Mouse (Mus musculus): ENCODE measurements around the gene Abcg8. TPM values are rescaled to one million over a fixed set of nuclear protein-coding genes. Genes with fewer than 3 reads are reported as not detected.

Abcg8 gene
- total and polyA plus RNA-seq, 3 experiments, result not detected

- Histone ChIP-seq H3K9ac (ENCODE audit: low read depth, low read length) (no peak overlapping the region), H3K27me3 (ENCODE audit: control insufficient read depth, insufficient read depth, low read length) (no peaks in the 10 kb centered on the region), H3K79me2 (replicated peaks; ENCODE audit: control insufficient read depth, insufficient read depth, low read length) (no peaks in the 10 kb centered on the region), H3K27ac (no peak overlapping the region), H3K36me3 (ENCODE audit: control insufficient read depth, insufficient read depth, low read length) (no peaks in the 10 kb centered on the region; the same call in none of the 2 replicates), H3K4me3 (no peak overlapping the region), H3K4me1 (ENCODE audit: control insufficient read depth, insufficient read depth, low read length) (no peaks in the 10 kb centered on the region)
- TF ChIP-seq CTCF (IDR thresholded peaks at IDR 0.05) (no peak), POLR2A (IDR thresholded peaks at IDR 0.05; ENCODE audit: insufficient read depth, low read depth, low read length) (no peak), EP300 (IDR thresholded peaks at IDR 0.05; ENCODE audit: insufficient read depth, low read depth, low read length) (no peak)
- DNase-seq, result no peak
- 63% methylated on average over 6 of the region's 6 CpGs for WGBS
- intact Hi-C loops (cut with DNase I), result no loop called here
Measured at GRCm38 (mm10) chr17:84747212-84747611, 71.1 kb downstream of the Abcg8 start.

- H3K79me2 ChIP-seq (replicated peaks; ENCODE audit: control insufficient read depth, insufficient read depth, low read length), result no peaks in the 10 kb centered on the region
- H3K36me3 ChIP-seq (ENCODE audit: control insufficient read depth, insufficient read depth, low read length), result no peaks in the 10 kb centered on the region; the same call in none of the 2 replicates
- no peaks in the 10 kb centered on the region for H3K4me1 ChIP-seq (ENCODE audit: control insufficient read depth, insufficient read depth, low read length)
- DNase-seq, result no peak
- H3K9ac ChIP-seq (ENCODE audit: low read depth, low read length), result no peak overlapping the region
- no peak for TF ChIP-seq CTCF (IDR thresholded peaks at IDR 0.05)
- TF ChIP-seq POLR2A (IDR thresholded peaks at IDR 0.05; ENCODE audit: insufficient read depth, low read depth, low read length), result no peak
- TF ChIP-seq EP300 (IDR thresholded peaks at IDR 0.05; ENCODE audit: insufficient read depth, low read depth, low read length), result no peak
- intact Hi-C loops (cut with DNase I), result no loop called here
- no peak overlapping the region for H3K27ac ChIP-seq
- H3K4me3 ChIP-seq, result no peak overlapping the region
- 91% methylated on average over 9 of the region's 9 CpGs for WGBS
- H3K27me3 ChIP-seq (ENCODE audit: control insufficient read depth, insufficient read depth, low read length), result no peaks in the 10 kb centered on the region
Measured at GRCm38 (mm10) chr17:84748152-84748682, 72.1 kb downstream of the Abcg8 start.

DNA sequence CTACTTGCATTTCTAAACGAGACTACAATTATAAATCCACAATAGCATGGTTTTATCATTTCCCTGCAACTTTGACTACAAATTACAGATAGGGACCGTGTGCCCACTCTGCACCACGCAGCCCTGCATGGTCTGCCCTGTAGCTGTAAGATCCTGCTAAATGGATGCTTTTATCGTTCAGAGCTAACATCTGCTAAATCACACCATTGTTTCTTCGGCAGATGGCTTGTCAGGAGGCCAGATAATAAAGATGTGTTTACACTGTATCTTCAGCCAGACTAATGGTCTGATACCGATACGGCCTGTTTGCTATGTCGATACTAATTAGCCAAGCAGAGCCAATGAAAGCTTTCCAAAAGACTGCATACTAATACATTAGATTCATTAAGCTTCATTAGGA is 73.2 kb downstream of the Abcg8 start:
- WGBS, result 67% methylated on average over 8 of the region's 8 CpGs
- H3K79me2 ChIP-seq (replicated peaks; ENCODE audit: control insufficient read depth, insufficient read depth, low read length), result no peaks in the 10 kb centered on the region
- intact Hi-C loops (cut with DNase I), result no loop called here
- H3K4me3 ChIP-seq, result no peak overlapping the region
- DNase-seq, result no peak
- H3K27ac ChIP-seq, result no peak overlapping the region
- TF ChIP-seq EP300 (IDR thresholded peaks at IDR 0.05; ENCODE audit: insufficient read depth, low read depth, low read length) (no peak), POLR2A (IDR thresholded peaks at IDR 0.05; ENCODE audit: insufficient read depth, low read depth, low read length) (no peak), CTCF (IDR thresholded peaks at IDR 0.05) (no peak)
- no peak overlapping the region for H3K9ac ChIP-seq (ENCODE audit: low read depth, low read length)
- no peaks in the 10 kb centered on the region for H3K27me3 ChIP-seq (ENCODE audit: control insufficient read depth, insufficient read depth, low read length)
- H3K36me3 ChIP-seq (ENCODE audit: control insufficient read depth, insufficient read depth, low read length), result no peaks in the 10 kb centered on the region; the same call in none of the 2 replicates
- H3K4me1 ChIP-seq (ENCODE audit: control insufficient read depth, insufficient read depth, low read length), result no peaks in the 10 kb centered on the region

Other genes with a start within 250 kb of the Abcg8 start
- 1 to 10 TPM; 7.7 to 8.3 TPM for gene Thada, start 210.1 kb upstream of the Abcg8 start, total RNA-seq (2021)
- 5.0 and 6.3 TPM in 2 replicates for gene Thada, start 210.1 kb upstream of the Abcg8 start, polyA plus RNA-seq (2012; rRNA removed)
- gene Plekhh2, start 164.4 kb upstream of the Abcg8 start, total RNA-seq (2021), result 1 to 10 TPM; 1.4 to 2.0 TPM
- 1.7 and 3.1 TPM in 2 replicates for gene Plekhh2, start 164.4 kb upstream of the Abcg8 start, polyA plus RNA-seq (2012; rRNA removed)
- 1 to 10 TPM; 2.7 to 3.5 TPM for gene Dync2li1, start 49.8 kb upstream of the Abcg8 start, total RNA-seq (2021)
- 2.9 and 3.2 TPM in 2 replicates for gene Dync2li1, start 49.8 kb upstream of the Abcg8 start, polyA plus RNA-seq (2012; rRNA removed)
- gene Abcg5, start 6.7 kb downstream of the Abcg8 start, total RNA-seq (2021), result not detected
- 0.09 TPM in 1 of 2 replicates, not detected in the other for gene Abcg5, start 6.7 kb downstream of the Abcg8 start, polyA plus RNA-seq (2012; rRNA removed)
- 100 to 1,000 TPM; 125 to 148 TPM for gene Lrpprc, start 114.5 kb downstream of the Abcg8 start, total RNA-seq (2021)
- gene Lrpprc, start 114.5 kb downstream of the Abcg8 start, polyA plus RNA-seq (2012; rRNA removed), result 32.0 and 64.0 TPM in 2 replicates